Mouse (Mus musculus) heart, embryonic 15.5 days (tissue): Measurements from ENCODE around the gene Piwil1. TPM values are rescaled to one million over a fixed set of nuclear protein-coding genes. Genes with fewer than 3 reads are reported as not detected.

Experiments used
- ATAC-seq: fragments of 200-750 bp; cut with Nextera tagmentation; replicated peaks from 2 replicates; pipeline ENCODE4 v1.8.0; 2017; ENCODE audit warnings: low read depth, moderate TSS enrichment; ENCODE audit not compliant: insufficient number of reproducible peaks, insufficient read depth, low FRiP score
- H3K27ac ChIP-seq: fragments of 300-500 bp; sonication (generic); 2 replicates; pipeline ENCODE4 v1.5.1; 2015; ENCODE audit warnings: mild to moderate bottlenecking, inconsistent platforms
- H3K27me3 ChIP-seq: fragments of 300-500 bp; sonication (generic); 2 replicates; pipeline ENCODE4 v1.6.1; 2015; ENCODE audit warnings: inconsistent platforms
- H3K36me3 ChIP-seq: fragments of 300-500 bp; sonication (generic); 2 replicates; pipeline ENCODE4 v1.6.1; 2015; ENCODE audit warnings: mild to moderate bottlenecking, inconsistent platforms
- H3K4me1 ChIP-seq: fragments of 300-500 bp; sonication (generic); replicated peaks from 2 replicates; pipeline ENCODE4 v1.6.1; 2015; ENCODE audit warnings: inconsistent platforms
- H3K4me2 ChIP-seq: fragments of 300-500 bp; sonication (generic); 2 replicates; pipeline ENCODE4 v1.6.1; 2015; ENCODE audit warnings: inconsistent platforms, mild to moderate bottlenecking, moderate library complexity
- H3K4me3 ChIP-seq: fragments of 300-500 bp; sonication (generic); 2 replicates; pipeline ENCODE4 v1.5.1; 2015; ENCODE audit warnings: mild to moderate bottlenecking, inconsistent platforms
- H3K9ac ChIP-seq: fragments of 300-500 bp; sonication (generic); 2 replicates; pipeline ENCODE4 v1.6.1; 2015; ENCODE audit warnings: mild to moderate bottlenecking, inconsistent platforms
- H3K9me3 ChIP-seq: fragments of 300-500 bp; sonication (generic); replicated peaks from 2 replicates; pipeline ENCODE4 v1.6.1; 2016; ENCODE audit warnings: inconsistent platforms
- WGBS: fragments of 180-500 bp; shearing (Covaris S2); methylation state at CpG from one replicate; pipeline ENCODE4 v1.1.7; 2015; ENCODE audit warnings: mixed read lengths; 5-methylcytosine and 5-hydroxymethylcytosine counted together
- polyA plus RNA-seq: library from polyadenylated mRNA; unstranded; fragments of >200 nt; fragmentation: Nextera tagmentation; extraction: Ambion mirVana; gene quantifications from 2 replicates; pipeline ENCODE4 v1.2.1, GENCODE M21; 2015

Piwil1 gene
- polyA plus RNA-seq, 1 experiment from 2014 or later, result not detected

- Histone ChIP-seq H3K9me3 (peaks cover 10% of the 10 kb centered on the region; the same call in 1 of the 2 replicates), H3K9ac (no peak overlapping the region), H3K36me3 (no peaks in the 10 kb centered on the region), H3K27me3 (no peaks in the 10 kb centered on the region), H3K4me2 (no peak overlapping the region), H3K4me3 (no peak overlapping the region), H3K4me1 (no peaks in the 10 kb centered on the region), H3K27ac (no peak overlapping the region)
- WGBS, result 27% methylated on average over 15 of the region's 15 CpGs
- no peak for ATAC-seq
These were observed 17.7 kb upstream of the Piwil1 start for GRCm38 (mm10) chr5:128684621-128685020.

GRCm38 (mm10) chr5:128687139-128687538 is 15.2 kb upstream of the Piwil1 start:
- WGBS, result 73% methylated on average over 5 of the region's 5 CpGs
- peaks cover 10% of the 10 kb centered on the region; the same call in 1 of the 2 replicates for H3K9me3 ChIP-seq
- no peak overlapping the region for H3K4me2 ChIP-seq
- no peaks in the 10 kb centered on the region for H3K4me1 ChIP-seq
- H3K27me3 ChIP-seq, result no peaks in the 10 kb centered on the region
- H3K27ac ChIP-seq, result no peak overlapping the region
- no peak overlapping the region for H3K4me3 ChIP-seq
- H3K9ac ChIP-seq, result no peak overlapping the region
- H3K36me3 ChIP-seq, result no peaks in the 10 kb centered on the region
- no peak for ATAC-seq

GRCm38 (mm10) chr5:128694107-128694506 is 8.2 kb upstream of the Piwil1 start:
- Histone ChIP-seq H3K4me3 (no peak overlapping the region), H3K9me3 (0 out of 2 replicates have a peak, but pooled peaks cover 4% of the 10 kb centered on the region), H3K36me3 (no peaks in the 10 kb centered on the region), H3K27ac (no peak overlapping the region), H3K4me1 (no peaks in the 10 kb centered on the region), H3K4me2 (no peak overlapping the region), H3K27me3 (no peaks in the 10 kb centered on the region), H3K9ac (no peak overlapping the region)
- ATAC-seq, result no peak
- WGBS, result 60% methylated on average over 6 of the region's 6 CpGs

- Histone ChIP-seq H3K4me3 (no peak overlapping the region), H3K27ac (no peak overlapping the region), H3K36me3 (no peaks in the 10 kb centered on the region), H3K4me1 (no peaks in the 10 kb centered on the region), H3K4me2 (no peak overlapping the region), H3K9ac (no peak overlapping the region), H3K9me3 (no peaks in the 10 kb centered on the region), H3K27me3 (no peaks in the 10 kb centered on the region)
- 74% methylated on average over 18 of the region's 18 CpGs for WGBS
- ATAC-seq, result no peak
These were observed 7.6 kb upstream of the Piwil1 start for GRCm38 (mm10) chr5:128694611-128695325.

- Histone ChIP-seq H3K9ac (no peak overlapping the region), H3K4me1 (no peaks in the 10 kb centered on the region), H3K36me3 (no peaks in the 10 kb centered on the region), H3K27me3 (no peaks in the 10 kb centered on the region), H3K4me2 (no peak overlapping the region), H3K27ac (no peak overlapping the region), H3K9me3 (no peaks in the 10 kb centered on the region), H3K4me3 (no peak overlapping the region)
- 65% methylated on average over 10 of the region's 10 CpGs for WGBS
- ATAC-seq, result no peak
These were observed 5.5 kb upstream of the Piwil1 start for GRCm38 (mm10) chr5:128696824-128697223.

GRCm38 (mm10) chr5:128700716-128701115 is 1.6 kb upstream of the Piwil1 start:
- Histone ChIP-seq H3K9me3 (no peaks in the 10 kb centered on the region), H3K9ac (no peak overlapping the region), H3K4me1 (no peaks in the 10 kb centered on the region; the same call in 1 of the 2 replicates), H3K27ac (no peak overlapping the region), H3K36me3 (no peaks in the 10 kb centered on the region), H3K27me3 (no peaks in the 10 kb centered on the region), H3K4me2 (no peak overlapping the region), H3K4me3 (no peak overlapping the region)
- WGBS, result 44% methylated on average over 11 of the region's 11 CpGs
- no peak for ATAC-seq

- Histone ChIP-seq H3K4me1 (no peaks in the 10 kb centered on the region; the same call in 1 of the 2 replicates), H3K36me3 (no peaks in the 10 kb centered on the region), H3K9ac (no peak overlapping the region), H3K27me3 (no peaks in the 10 kb centered on the region), H3K4me3 (no peak overlapping the region), H3K9me3 (0 out of 2 replicates have a peak, but pooled peaks cover 3% of the 10 kb centered on the region), H3K4me2 (peak overlapping the region; percentile 33), H3K27ac (no peak overlapping the region)
- 28% methylated on average over 10 of the region's 10 CpGs for WGBS
- ATAC-seq, result no peak
These were observed 1.4 kb downstream of the Piwil1 start for GRCm38 (mm10) chr5:128703688-128704087.

GRCm38 (mm10) chr5:128704134-128704904 is 2.0 kb downstream of the Piwil1 start:
- Histone ChIP-seq H3K4me1 (no peaks in the 10 kb centered on the region; the same call in 1 of the 2 replicates), H3K4me3 (no peak overlapping the region), H3K4me2 (peak overlapping the region; percentile 33), H3K9ac (no peak overlapping the region), H3K27ac (no peak overlapping the region), H3K9me3 (0 out of 2 replicates have a peak, but pooled peaks cover 3% of the 10 kb centered on the region), H3K36me3 (no peaks in the 10 kb centered on the region), H3K27me3 (no peaks in the 10 kb centered on the region)
- ATAC-seq, result no peak
- WGBS, result 38% methylated on average over 17 of the region's 19 CpGs

GRCm38 (mm10) chr5:128706467-128706866 is 4.1 kb downstream of the Piwil1 start:
- WGBS, result 96% methylated on average over 1 of the region's 1 CpGs
- Histone ChIP-seq H3K9ac (no peak overlapping the region), H3K4me1 (no peaks in the 10 kb centered on the region; the same call in 1 of the 2 replicates), H3K36me3 (no peaks in the 10 kb centered on the region), H3K27me3 (no peaks in the 10 kb centered on the region), H3K4me3 (no peak overlapping the region), H3K9me3 (0 out of 2 replicates have a peak, but pooled peaks cover 3% of the 10 kb centered on the region), H3K27ac (no peak overlapping the region), H3K4me2 (no peak overlapping the region)
- no peak for ATAC-seq

GRCm38 (mm10) chr5:128707271-128707670 is 4.9 kb downstream of the Piwil1 start:
- Histone ChIP-seq H3K4me2 (no peak overlapping the region), H3K36me3 (no peaks in the 10 kb centered on the region), H3K27ac (no peak overlapping the region), H3K27me3 (no peaks in the 10 kb centered on the region), H3K4me1 (no peaks in the 10 kb centered on the region; the same call in 1 of the 2 replicates), H3K9ac (no peak overlapping the region), H3K4me3 (no peak overlapping the region), H3K9me3 (0 out of 2 replicates have a peak, but pooled peaks cover 3% of the 10 kb centered on the region)
- ATAC-seq, result no peak
- 92% methylated on average over 11 of the region's 11 CpGs for WGBS

GRCm38 (mm10) chr5:128708929-128709328 is 6.6 kb downstream of the Piwil1 start:
- WGBS, result 81% methylated on average over 5 of the region's 5 CpGs
- no peak overlapping the region for H3K27ac ChIP-seq
- H3K36me3 ChIP-seq, result no peaks in the 10 kb centered on the region
- H3K4me3 ChIP-seq, result no peak overlapping the region
- 0 out of 2 replicates have a peak, but pooled peaks cover 4% of the 10 kb centered on the region for H3K27me3 ChIP-seq
- no peak overlapping the region for H3K9ac ChIP-seq
- H3K4me2 ChIP-seq, result no peak overlapping the region
- H3K9me3 ChIP-seq, result 0 out of 2 replicates have a peak, but pooled peaks cover 3% of the 10 kb centered on the region
- ATAC-seq, result no peak
- no peaks in the 10 kb centered on the region; the same call in 1 of the 2 replicates for H3K4me1 ChIP-seq
